Mouse (Mus musculus) C2C12 (cell line): ENCODE results near the gene Cacng6.

Source experiments
- CTCF ChIP-seq: IDR thresholded peaks from one replicate; pipeline ENCODE4 v1.5.1; 2011; ENCODE audit not compliant: control insufficient read depth, insufficient read depth, insufficient read length
- FOSL1 ChIP-seq: IDR thresholded peaks from one replicate; pipeline ENCODE4 v1.8.0; 2011; ENCODE audit warnings: mild to moderate bottlenecking, low read length; ENCODE audit not compliant: poor library complexity, insufficient read depth, severe bottlenecking
- MAX ChIP-seq: IDR thresholded peaks from one replicate; pipeline ENCODE4 v1.6.1; 2011; ENCODE audit warnings: mild to moderate bottlenecking, control low read depth
- MYOG ChIP-seq: IDR thresholded peaks from one replicate; pipeline ENCODE4 v1.6.1; 2011; ENCODE audit not compliant: control insufficient read depth, insufficient read length; ENCODE audit errors: extremely low read depth
- USF1 ChIP-seq: IDR thresholded peaks from one replicate; pipeline ENCODE4 v1.6.1; 2011; ENCODE audit warnings: low read depth, mild to moderate bottlenecking, control low read depth, moderate library complexity

- TF ChIP-seq CTCF (no peak), MYOG (no peak), USF1 (no peak), MAX (no peak), FOSL1 (no peak)
These were observed 8.1 kb downstream of the Cacng6 start for GRCm38 (mm10) chr7:3432066-3432465.
